Mouse (Mus musculus) urinary bladder, postnatal 4 days (tissue): ENCODE results near the gene Tspo.

Source experiments
- DNase-seq, 2 experiments: peaks; one replicate each; pipeline ENCODE4 v3.0.0; 2021 to 2022; ENCODE audit warnings: low spot score in 2 of 2

Tspo gene

DNA sequence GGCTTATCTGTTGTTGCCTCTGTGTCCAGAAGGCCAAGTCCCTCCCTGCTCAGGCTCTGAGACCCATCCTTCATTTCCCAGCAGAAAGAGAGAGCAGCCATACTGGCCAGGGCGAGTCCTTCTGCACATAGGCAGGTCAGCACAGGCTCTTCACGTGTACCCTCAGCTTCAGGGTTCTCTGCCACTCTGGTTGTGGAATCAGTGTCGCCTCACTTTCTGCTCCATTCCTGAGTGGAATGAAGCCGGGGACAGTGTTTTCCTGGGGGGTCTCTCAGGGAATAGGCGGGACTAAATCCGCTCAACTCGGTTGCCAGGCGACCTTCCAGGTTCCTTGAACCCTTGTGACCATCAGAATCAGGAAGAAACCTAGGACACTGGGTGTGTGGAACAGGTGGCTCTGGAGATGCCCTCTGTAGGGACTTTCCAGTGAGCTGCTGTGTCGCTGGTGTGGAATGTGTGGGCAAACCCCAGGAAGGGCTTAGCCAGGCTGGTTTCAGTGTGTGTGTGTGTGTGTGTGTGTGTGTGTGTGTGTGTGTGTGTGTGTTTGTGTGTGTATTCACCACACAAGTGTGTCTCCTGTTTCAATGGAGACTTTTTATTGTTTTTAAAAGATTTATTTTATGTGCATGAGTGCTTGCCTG is 21.6 kb upstream of the Tspo start:
- DNase-seq, result no peak

DNA sequence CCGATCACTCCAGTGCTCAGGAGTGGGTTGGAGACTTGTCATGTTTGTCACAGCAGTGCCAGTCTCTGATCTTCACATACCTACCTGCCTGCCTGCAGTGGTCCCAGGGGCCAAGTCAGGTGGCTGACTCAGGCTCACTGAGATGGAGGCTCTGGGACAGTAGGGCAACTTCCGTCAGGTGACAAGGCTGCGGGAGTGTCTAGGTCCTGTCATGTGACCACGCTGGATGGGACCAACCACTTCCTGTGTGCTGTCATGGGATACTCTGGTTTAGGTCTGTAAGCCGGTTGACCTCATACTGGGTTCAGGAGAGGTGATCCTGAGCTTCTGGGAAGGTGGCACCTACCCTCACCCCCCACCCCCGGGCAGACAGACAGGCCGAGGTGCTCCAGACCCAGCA is 17.4 kb upstream of the Tspo start:
- DNase-seq, result no peak

DNA sequence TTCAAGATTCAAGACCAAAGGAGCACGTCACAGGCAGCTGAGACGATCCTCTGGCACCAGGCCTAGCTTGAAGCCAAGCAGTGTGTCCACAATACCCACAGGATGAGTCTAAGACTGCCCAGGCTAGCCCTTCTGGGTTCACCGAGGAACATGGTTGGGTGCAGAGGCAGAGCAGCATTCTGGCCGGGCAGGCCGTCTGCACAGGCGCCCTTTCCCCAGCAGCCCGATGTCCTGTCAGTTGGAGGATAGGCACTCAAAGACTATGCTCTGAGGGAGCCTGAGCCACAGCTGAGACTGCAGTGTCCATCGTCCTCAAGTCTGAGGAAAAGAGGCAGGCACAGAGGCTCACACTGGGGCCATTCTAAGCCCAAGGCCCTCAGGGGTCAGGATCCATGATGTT is 16.2 kb upstream of the Tspo start:
- DNase-seq, result no peak

DNA sequence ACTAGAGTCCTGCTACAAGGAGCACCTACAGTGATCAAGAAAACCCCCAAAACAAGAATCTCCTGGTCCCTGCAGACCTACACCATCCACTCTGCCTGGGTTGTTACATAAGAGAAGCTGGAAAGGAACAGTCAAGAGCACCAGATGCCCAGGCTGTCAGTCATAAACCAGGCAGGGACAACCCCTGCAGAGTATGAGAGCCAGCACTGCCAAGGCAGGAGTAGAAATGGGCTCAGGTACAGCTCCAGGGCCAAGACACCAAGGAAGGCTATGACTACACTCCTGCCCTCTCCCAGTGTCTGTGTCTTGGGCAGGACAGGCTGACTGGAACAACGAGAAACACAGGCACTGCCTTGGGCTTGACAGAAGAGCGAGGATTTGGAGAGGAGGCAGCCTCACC is 13.3 kb upstream of the Tspo start:
- no peak for DNase-seq

DNA sequence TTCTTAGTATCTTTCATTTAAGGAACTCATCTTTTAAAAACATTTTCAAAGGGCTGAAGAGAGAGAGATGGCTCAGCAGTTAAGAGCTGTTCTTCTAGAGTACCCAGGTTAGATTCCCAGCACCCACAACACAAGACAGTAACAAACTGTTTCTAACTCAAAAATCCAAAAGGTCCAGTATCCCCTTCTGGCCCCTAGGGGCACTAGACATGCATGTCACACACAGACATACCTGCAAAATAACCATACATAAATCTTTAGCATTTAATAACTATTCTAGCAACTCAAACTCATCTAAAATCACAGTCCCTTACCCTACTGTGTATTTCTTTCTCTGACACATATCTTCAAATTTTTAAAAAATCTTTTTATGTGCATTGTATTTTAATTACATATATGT is 9.6 kb upstream of the Tspo start:
- no peak for DNase-seq

DNA sequence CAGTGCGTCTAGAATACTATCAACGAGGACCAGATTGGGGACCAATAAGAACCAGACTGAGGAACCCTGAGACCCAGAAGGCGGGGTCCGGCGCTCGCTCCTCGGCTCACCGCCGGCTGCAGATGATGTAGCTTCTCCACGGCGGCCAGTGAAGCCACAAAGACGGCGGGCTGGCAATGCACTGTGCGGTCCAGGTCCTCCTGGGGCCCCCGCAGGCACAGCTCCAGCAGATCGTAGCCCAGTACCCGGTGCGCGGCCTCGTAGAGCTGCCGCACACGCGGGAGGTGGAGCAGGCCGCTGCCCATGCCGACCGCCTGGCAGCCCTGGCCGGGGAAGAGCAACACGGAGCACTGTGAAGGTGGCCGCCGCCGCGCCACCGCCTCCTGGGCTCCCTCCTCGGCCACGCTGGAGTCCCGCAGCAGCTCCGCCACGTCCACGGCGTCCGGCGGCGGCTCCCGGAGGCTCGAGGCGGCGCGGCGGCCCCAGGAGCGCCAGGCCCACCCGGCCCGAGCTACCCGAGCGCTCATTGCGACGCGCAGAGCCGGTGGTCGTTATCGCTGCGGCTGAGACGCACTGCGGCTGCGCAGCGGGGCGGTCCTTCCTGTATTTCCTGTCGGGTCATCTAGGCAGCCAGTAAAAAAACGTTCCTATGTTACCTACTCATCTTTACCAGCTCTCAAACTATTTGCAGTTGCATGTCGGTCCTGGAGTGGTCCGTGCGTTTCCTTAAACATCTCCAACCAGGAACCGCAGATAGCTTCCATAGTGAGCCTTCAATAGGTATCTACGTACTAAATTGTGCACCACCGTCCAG is 8.0 kb upstream of the Tspo start:
- DNase-seq, result peak; percentile 81 to 87

DNA sequence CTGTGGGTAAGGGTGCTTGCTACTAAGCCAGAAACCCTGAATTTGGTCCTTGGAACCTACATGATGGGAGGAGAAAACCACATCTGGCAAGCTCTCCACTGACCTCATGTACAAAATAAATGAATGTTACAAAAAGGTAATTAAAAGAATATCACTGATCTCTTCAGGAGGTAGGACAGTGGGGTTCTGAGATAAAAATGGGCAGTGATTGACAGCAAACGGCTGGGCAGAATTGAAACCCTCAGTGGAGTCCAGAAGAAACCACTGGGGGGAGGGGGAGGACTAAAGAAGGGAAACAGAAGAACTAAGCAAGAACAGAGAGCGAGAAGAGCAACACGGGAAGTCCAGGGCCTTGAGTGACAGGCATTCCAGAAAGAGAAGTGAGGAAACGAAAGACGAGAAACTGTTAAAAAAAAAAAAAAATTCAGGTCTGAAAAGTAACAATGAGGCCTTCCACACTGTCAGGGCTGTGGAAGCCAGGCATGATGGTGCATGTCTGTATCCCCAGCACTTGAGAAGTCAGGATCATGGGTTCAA is 2.4 kb upstream of the Tspo start:
- no peak for DNase-seq

DNA sequence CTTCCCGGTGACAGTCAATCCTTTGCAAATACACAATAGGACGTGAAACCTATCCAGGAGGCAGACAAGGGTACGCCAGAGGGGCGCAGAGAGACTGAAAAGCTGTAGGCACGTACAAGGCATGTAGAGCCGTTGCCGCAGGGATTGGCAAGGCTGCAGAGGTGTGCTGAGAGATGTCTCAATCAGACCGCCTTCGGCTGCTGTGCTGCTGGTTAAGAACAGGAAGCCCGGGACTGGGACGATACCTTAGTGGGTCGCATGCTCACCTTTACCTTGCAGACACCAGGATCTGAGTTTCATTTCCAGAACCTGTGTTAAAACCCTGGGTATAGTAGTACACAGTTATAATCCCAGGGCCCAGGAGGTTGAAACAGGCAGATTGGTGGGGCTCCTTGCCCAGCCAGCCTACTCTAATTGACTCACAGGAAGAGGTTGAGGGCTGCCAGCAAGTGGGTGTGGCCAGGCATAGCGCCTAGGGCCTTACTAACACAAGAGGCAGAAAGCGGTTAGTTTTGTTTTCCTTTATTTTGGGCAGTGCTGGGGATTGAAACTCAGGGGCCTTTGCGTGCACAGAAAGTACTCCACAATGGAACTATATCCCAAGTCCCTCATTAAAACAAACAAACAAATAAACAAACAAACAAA is 644 bp upstream of the Tspo start:
- DNase-seq, result peak; percentile 75 to 82

DNA sequence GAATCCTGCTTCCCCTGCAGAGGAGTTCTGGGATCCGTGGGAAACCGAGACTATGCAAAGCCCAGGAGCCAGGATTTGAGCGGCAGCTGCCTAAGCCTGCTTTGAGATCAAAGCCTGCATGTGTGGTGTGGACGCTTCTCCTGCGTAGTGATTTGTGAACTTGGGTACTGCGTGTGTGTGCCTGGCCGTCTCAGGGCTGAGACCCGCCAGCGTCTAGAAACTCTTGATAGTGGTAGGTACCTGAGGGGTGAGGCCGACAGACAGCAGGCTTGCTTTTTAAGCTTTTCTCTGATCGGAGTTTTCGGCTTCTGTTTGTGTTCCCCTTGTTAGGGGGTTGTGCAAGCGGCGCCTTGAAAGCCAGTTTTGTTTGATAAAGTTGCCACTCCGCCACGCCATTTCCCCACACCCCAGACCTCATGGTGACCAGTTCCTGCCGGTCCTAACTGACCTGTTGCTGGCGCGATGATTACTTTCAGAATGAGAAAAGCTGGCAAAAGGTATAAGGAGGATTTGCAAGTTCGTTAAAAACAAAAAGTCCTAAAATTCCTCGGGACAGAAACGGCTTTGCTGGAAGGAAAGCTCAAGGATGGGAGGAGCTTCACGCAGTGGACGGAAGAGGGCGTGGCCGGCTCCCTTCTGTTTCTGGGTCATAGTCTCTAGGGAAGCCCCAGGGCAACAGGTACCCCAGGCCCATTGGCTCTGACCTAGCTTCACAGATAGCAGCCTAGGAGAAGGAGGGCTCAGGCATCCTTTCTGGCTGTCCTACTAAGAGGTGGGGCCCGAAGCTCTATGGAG is 662 bp downstream of the Tspo start:
- DNase-seq, result no peak

DNA sequence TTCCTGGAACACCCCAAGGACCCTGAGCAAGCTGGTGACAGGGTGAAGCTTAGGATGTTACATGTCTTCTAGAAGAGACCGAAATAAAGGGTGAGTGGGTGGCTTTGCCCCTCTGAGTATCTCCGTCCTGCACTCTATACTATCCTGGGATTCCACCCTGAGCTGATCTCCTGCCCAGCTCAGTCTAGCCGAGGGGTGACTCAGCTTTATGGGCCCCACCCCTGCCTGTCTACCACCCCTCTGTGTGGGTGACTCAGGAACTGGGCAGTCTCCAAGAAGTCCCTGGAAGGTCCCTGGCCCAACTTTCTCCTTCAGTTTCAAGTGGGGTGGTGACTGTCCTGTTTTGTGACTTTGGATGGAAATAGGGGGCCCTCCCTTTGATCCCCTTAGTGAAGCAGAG is 2.0 kb downstream of the Tspo start:
- no peak for DNase-seq

DNA sequence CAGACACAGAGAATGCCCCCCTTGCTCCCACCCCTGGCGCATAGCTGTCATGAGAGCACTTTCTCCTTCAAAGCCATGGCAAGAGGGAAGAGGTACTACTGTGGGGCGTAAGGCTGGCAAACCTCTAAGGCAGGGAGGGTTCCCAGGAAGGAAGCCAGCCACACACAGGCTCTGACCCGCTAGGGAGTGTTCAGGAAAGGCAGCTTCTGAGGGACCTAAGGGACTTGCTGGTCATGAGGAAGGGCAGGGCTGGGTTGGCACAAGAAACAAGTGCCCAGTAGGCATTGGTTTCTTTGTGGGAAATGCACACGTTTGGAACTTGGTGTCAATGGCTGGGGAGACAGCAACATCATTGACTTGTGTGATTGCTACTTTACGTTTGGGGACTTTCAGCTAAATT is 2.6 kb downstream of the Tspo start:
- no peak for DNase-seq

DNA sequence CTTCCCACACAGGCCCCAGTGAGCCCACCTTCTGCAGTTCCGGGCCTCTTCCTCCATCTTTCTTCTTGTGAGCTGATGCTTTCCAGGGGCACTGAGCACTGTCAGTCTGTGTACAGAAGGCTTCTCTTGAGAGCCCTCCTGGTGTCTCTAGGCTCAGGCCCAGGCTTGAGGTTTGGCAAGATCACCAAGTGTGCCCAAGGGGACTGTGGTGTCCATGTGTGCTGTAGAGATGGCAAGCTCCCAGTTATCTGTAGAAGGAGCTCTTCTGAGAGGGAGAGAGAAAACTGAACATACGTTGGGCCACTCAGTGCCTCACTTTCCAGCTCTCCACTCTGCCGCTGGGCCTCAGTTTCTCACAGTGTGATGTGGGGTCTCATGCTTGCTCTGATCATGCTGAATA is 4.3 kb downstream of the Tspo start:
- DNase-seq, result no peak

DNA sequence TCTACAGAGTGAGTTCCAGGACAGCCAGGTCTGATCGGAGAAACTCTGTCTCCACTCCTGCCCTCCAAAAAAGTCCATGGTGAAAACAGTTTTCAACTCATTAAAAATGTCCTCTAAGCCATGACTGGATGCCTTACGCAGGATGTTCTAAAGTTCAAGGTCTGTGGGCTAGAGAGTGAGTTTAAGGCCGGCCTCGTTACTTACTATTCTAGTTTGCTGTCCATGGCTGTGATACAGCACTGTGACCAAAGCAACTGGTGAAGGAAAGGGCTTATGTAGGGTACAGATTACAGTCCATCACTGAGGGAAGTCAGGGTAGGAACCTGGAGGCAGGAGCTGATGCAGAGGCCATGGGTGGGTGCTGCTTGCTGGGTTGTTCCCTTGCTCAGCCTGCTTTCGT is 5.2 kb downstream of the Tspo start:
- no peak for DNase-seq

DNA sequence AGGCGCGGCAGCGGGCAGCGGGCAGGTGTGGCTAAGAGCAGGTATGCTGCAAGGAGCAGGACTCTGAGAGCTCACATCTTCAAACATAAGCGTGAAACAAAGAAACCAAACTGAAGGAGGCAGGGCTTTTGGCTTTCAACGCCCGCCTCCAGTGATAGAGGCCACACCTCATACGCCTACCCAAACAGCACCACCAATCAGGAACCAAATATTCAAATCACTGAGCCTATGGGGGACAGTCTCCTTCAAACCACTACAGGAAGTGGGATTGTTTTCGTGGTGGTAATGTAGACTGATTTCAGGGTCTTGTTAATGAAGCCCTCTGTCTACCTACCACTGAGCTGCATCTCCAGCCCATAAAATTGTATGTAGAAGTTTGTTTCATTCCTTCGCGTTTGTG is 6.3 kb downstream of the Tspo start:
- no peak for DNase-seq

DNA sequence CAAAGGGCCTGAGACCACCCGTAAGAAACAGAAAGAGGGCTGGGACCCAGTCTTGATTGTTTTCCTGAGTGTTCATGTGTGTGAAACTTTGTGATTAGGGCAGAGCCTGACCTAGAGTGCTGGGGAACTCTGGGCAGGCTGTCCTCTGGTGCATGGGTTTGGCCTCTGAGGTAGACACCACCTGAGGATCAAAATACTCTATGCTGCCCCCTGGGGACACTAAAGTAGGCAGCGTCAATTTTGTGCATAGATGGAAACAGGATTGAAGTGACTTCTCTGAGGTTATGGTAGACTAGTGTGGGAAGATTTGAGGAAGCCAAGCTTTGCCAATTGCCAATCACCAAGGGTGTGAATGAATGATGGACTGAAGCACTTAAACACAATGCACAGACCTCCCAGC is 7.2 kb downstream of the Tspo start:
- DNase-seq, result no peak

DNA sequence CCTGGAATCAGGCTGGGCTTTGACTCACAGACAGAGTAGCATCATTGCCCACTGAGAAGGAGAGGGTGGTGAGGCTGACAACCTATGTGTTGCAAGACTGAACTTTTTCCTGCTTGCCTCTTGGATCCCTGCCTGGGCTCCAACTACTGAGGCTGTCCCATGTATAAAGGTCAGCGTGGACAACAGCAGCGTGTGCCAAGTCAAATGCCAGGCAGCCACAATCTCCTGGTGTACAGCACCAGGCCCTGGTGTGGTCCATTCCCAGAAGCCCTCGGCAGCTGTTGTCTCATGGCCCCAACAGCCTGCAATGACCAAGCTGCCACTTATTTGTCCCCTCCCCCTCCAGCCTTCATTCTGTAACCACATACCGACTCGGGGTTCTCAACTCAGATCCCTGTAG is 8.2 kb downstream of the Tspo start:
- DNase-seq, result no peak

DNA sequence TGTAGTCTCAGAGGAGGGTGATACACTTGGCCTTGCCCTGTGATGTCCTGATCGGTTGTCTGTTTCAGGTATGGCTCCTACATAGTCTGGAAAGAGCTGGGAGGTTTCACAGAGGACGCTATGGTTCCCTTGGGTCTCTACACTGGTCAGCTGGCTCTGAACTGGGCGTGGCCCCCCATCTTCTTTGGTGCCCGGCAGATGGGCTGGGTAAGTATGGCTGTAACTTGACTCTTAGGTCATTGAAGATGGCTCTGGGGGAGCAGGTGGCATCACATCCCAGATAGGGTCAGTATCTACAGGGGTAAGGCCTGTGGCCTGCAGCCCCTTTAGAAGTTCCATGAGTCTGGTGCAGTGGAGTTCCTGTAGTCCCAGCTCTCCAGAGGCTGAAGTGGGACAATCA is 8.7 kb downstream of the Tspo start:
- no peak for DNase-seq

DNA sequence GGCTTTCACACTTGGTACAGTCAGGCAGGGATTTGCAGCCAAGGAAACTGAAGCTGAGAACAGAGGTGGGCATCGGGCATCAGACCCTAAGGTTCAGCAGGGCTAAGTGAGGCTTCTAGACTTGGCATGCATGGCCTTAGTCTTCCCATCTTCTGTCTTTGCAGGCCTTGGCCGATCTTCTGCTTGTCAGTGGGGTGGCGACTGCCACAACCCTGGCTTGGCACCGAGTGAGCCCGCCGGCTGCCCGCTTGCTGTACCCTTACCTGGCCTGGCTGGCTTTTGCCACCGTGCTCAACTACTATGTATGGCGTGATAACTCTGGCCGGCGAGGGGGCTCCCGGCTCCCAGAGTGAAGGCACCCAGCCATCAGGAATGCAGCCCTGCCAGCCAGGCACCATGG is 10.2 kb downstream of the Tspo start:
- no peak for DNase-seq

DNA sequence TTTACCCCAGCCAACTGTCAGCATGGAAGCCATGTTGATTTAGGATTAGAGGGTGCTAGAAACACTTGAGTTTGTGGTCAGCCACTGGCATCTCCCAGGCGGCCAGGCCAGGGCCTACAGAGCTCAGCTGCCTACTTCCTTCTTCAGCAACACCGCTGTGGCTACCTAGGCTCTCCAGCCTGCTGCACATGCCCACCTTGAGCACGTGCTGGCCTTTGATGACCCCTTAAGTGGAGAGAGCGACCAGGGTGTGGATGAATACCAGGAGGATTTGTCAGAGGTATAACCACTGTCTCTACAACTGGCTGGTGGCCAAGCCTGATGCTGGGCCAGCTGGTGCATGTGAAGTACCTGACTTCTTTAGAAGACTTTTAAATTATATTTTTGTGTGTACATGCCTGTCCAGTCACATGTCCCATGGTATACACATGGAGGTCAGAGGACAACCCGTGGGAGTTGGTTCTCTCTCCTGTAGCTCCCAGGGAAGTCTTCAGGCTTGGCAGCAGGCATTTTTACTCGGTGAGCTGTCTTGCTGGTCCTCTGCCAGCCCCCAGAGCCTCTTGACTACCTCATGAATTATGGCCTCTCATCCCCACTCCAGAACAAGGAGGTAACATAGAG is 11.4 kb downstream of the Tspo start:
- peak in 1 of 2 experiments; percentile 49 for DNase-seq

DNA sequence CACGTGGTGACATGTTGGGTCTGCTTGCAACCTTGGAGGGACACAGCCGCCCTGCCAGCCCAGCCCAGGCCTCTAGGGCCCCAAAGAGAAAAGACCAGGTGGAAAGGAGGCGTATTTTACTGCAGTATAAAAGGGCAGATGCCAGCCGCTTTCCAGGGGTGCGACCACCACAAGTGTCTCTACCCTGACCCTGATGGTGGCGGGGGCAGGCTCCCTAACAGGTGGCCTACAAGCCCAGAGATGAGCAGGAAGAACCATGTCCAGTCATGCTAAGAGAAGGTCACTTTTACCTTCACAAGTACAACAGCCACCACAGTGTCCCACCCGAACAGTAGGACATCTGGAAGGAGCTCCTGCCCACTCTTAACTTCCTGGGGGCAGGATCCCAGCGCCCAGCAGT is 12.2 kb downstream of the Tspo start:
- DNase-seq, result no peak

DNA sequence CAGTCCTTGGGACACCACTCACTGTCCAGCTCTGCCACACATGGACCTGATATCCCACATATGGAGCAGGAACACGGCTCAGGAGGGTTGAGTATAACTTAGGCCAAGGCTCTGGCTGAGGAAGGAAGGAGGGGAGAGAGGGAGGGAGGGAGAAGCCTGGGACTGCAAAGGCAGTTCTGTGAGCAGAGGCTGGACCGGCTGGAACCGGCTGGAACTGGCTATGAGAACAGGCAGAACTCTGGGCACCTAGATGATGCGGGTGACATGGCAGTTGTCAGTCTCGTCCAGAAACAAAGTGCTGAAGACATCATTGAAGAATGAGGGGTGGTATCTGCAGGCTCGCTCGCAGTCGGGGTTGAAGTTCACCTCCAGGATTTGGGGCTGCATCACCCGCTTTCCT is 13.3 kb downstream of the Tspo start:
- no peak for DNase-seq

DNA sequence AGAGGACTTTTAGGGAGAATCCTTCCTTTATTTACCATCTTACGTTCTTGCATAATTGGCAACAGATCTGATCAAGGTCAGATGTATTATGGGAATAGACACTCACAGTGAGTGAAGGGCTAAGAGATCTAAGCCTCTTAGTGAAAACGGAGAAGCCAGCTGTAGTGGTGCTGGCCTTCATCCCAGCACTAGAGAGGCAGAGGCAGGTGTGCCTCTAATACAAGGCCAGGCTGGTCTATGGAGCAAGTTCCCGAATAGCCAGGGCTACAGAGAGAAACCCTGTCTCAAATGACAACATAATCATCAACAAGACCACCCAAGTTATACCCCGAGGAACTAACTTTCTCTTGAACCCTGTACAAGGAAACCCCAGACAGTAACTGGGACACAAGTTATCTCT is 19.5 kb downstream of the Tspo start:
- DNase-seq, result no peak
